Mouse (Mus musculus): ENCODE measurements at regions not wholly inside any gene's neighbourhood (a gene's known extent, or its start where the extent isn't known, plus 50 kb on each side); places are given as distances from the start of the nearest gene placed in this dataset.
A peak's percentile ranks its signal among the peaks of the same experiment; 100 is the strongest.

DNA sequence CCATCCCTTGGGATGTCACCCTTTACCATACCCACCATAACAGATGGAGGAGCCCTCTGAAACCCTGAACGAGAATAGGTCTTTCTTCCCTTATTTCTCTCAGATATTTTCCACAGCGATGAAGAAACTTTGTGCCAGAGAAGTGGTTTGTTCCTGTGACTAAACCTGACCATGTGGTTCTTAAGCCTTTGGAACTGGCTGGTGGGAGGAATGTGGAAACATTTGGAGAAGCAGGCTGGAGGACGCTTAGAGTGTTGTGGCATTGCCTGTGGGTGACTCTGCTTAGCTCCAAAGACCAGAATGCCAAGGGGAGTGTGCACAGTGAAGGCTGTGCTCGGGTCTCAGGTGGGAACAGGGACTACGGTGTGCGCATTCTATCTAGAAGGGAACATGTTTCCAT lies 77.7 kb upstream of the Otos start:
- no peak overlapping the region for H3K4me3 ChIP-seq (replicated peaks; ENCODE audit: low read depth, low read length)
- no peak overlapping the region for H3K9ac ChIP-seq (replicated peaks; ENCODE audit: low read length)
- no peaks in the 10 kb centered on the region for H3K36me3 ChIP-seq (ENCODE audit: control insufficient read depth, insufficient read depth, low read length)
- ATAC-seq (ENCODE audit: low FRiP score, low TSS enrichment) (no peak), DNase-seq (no peak)
- H3K27me3 ChIP-seq (ENCODE audit: control insufficient read depth, insufficient read depth, low read length): no peaks in the 10 kb centered on the region
- no peaks in the 10 kb centered on the region for H3K9me3 ChIP-seq (ENCODE audit: control insufficient read depth, low read length)
- WGBS: 85% methylated on average over 6 of the region's 6 CpGs
- no peak overlapping the region for H3K4me2 ChIP-seq (ENCODE audit: low read length)
- H3K4me1 ChIP-seq (ENCODE audit: control insufficient read depth, insufficient read depth, low read length): no peaks in the 10 kb centered on the region
- no peak overlapping the region for H3K27ac ChIP-seq (replicated peaks; ENCODE audit: low read depth, low read length)

- Histone ChIP-seq H3K27me3 (ENCODE audit: control insufficient read depth, insufficient read depth, low read length) (no peaks in the 10 kb centered on the region), H3K36me3 (ENCODE audit: control insufficient read depth, insufficient read depth, low read length) (no peaks in the 10 kb centered on the region), H3K4me3 (replicated peaks; ENCODE audit: low read depth, low read length) (no peak overlapping the region), H3K4me2 (ENCODE audit: low read length) (no peak overlapping the region), H3K9ac (replicated peaks; ENCODE audit: low read length) (no peak overlapping the region), H3K4me1 (ENCODE audit: control insufficient read depth, insufficient read depth, low read length) (no peaks in the 10 kb centered on the region), H3K9me3 (ENCODE audit: control insufficient read depth, low read length) (no peaks in the 10 kb centered on the region), H3K27ac (replicated peaks; ENCODE audit: low read depth, low read length) (no peak overlapping the region)
- no peak for ATAC-seq (ENCODE audit: low FRiP score, low TSS enrichment)
- DNase-seq: no peak
- WGBS: 81% methylated on average over 3 of the region's 3 CpGs
Observed at GRCm38 (mm10) chr1:92724135-92724534, 75.5 kb upstream of the Otos start.

- Histone ChIP-seq H3K4me1 (ENCODE audit: control insufficient read depth, insufficient read depth, low read length) (no peaks in the 10 kb centered on the region), H3K27me3 (ENCODE audit: control insufficient read depth, insufficient read depth, low read length) (no peaks in the 10 kb centered on the region), H3K9ac (replicated peaks; ENCODE audit: low read length) (no peak overlapping the region), H3K9me3 (ENCODE audit: control insufficient read depth, low read length) (no peaks in the 10 kb centered on the region), H3K4me3 (replicated peaks; ENCODE audit: low read depth, low read length) (no peak overlapping the region), H3K36me3 (ENCODE audit: control insufficient read depth, insufficient read depth, low read length) (no peaks in the 10 kb centered on the region), H3K4me2 (ENCODE audit: low read length) (no peak overlapping the region), H3K27ac (replicated peaks; ENCODE audit: low read depth, low read length) (no peak overlapping the region)
- WGBS: 76% methylated on average over 10 of the region's 10 CpGs
- DNase-seq (no peak), ATAC-seq (ENCODE audit: low FRiP score, low TSS enrichment) (no peak)
Observed at GRCm38 (mm10) chr1:92720567-92720966, 71.9 kb upstream of the Otos start.

DNA sequence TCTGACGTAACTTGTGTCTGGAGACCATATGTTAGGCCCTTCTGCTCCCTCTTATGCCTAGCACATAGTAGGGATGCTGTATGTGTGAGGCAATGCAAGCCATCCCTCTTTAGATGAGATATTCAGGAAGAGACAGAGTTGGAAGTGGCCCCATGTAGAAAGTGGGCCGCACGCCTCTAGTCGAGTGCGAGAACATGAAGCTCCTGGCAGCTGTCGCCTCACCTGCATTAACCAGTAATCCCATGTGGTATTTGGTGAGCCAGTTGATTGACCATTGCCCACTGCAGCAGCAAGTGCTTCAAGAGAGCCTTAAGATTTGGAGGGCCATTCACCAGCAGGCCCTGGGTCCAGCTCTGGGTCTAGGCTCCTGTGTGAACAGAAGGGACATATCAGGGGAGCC lies 71.2 kb upstream of the Otos start:
- Histone ChIP-seq H3K4me1 (ENCODE audit: control insufficient read depth, insufficient read depth, low read length) (0 out of 2 replicates have a peak, but pooled peaks cover 1% of the 10 kb centered on the region), H3K4me3 (replicated peaks; ENCODE audit: low read depth, low read length) (no peak overlapping the region), H3K27ac (replicated peaks; ENCODE audit: low read depth, low read length) (no peak overlapping the region), H3K27me3 (ENCODE audit: control insufficient read depth, insufficient read depth, low read length) (no peaks in the 10 kb centered on the region), H3K9ac (replicated peaks; ENCODE audit: low read length) (no peak overlapping the region), H3K9me3 (ENCODE audit: control insufficient read depth, low read length) (no peaks in the 10 kb centered on the region), H3K36me3 (ENCODE audit: control insufficient read depth, insufficient read depth, low read length) (no peaks in the 10 kb centered on the region), H3K4me2 (ENCODE audit: low read length) (no peak overlapping the region)
- ATAC-seq (ENCODE audit: low FRiP score, low TSS enrichment) (no peak), DNase-seq (no peak)
- 94% methylated on average over 6 of the region's 6 CpGs for WGBS

GRCm38 (mm10) chr1:92718108-92718507 lies 69.5 kb upstream of the Otos start:
- Histone ChIP-seq H3K4me3 (replicated peaks; ENCODE audit: low read depth, low read length) (no peak overlapping the region), H3K36me3 (ENCODE audit: control insufficient read depth, insufficient read depth, low read length) (no peaks in the 10 kb centered on the region), H3K9ac (replicated peaks; ENCODE audit: low read length) (no peak overlapping the region), H3K27me3 (ENCODE audit: control insufficient read depth, insufficient read depth, low read length) (no peaks in the 10 kb centered on the region), H3K27ac (replicated peaks; ENCODE audit: low read depth, low read length) (no peak overlapping the region), H3K4me1 (ENCODE audit: control insufficient read depth, insufficient read depth, low read length) (0 out of 2 replicates have a peak, but pooled peaks cover 4% of the 10 kb centered on the region), H3K4me2 (ENCODE audit: low read length) (no peak overlapping the region), H3K9me3 (ENCODE audit: control insufficient read depth, low read length) (no peaks in the 10 kb centered on the region)
- 75% methylated on average over 4 of the region's 4 CpGs for WGBS
- ATAC-seq (ENCODE audit: low FRiP score, low TSS enrichment) (no peak), DNase-seq (no peak)

DNA sequence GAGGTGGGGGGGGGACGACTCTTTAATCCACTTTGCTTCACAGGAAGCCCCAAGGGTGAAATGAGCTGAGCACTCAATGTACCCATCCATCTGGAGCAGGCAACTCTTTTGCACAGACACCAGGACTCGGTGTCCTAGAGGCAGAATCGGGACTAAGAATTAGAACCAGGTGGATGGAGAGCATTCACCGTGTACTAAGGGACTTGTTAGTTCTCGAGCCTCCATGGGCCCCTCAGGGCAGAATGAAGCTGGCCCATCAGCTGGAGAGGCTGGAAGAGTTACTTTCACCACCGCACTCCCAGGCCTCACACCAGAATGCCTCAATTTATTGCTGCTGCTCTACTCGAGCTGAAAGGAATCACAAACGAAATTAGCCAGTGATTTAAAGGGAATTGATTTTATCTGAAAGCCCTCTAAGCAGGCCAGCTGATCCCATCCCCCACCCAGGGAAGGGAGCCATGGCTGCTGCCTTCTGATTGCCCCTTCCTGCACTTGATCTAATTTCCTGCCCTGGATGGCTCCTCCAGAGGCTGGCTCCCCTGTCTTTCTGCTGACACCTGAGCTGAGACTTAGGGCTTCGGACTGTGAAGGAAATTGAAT lies 66.2 kb upstream of the Otos start:
- Histone ChIP-seq H3K36me3 (ENCODE audit: control insufficient read depth, insufficient read depth, low read length) (no peaks in the 10 kb centered on the region), H3K27ac (replicated peaks; ENCODE audit: low read depth, low read length) (peak overlapping the region; percentile 15; the same call in 1 of the 2 replicates), H3K4me3 (replicated peaks; ENCODE audit: low read depth, low read length) (no peak overlapping the region), H3K4me2 (ENCODE audit: low read length) (no peak overlapping the region), H3K9me3 (ENCODE audit: control insufficient read depth, low read length) (no peaks in the 10 kb centered on the region), H3K9ac (replicated peaks; ENCODE audit: low read length) (no peak overlapping the region), H3K4me1 (ENCODE audit: control insufficient read depth, insufficient read depth, low read length) (0 out of 2 replicates have a peak, but pooled peaks cover 4% of the 10 kb centered on the region), H3K27me3 (ENCODE audit: control insufficient read depth, insufficient read depth, low read length) (no peaks in the 10 kb centered on the region)
- DNase-seq: peak; percentile 26
- WGBS: 53% methylated on average over 9 of the region's 9 CpGs
- ATAC-seq (ENCODE audit: low FRiP score, low TSS enrichment): no peak

- H3K27ac ChIP-seq (replicated peaks; ENCODE audit: low read depth, low read length): no peak overlapping the region
- H3K27me3 ChIP-seq (ENCODE audit: control insufficient read depth, insufficient read depth, low read length): no peaks in the 10 kb centered on the region
- H3K9me3 ChIP-seq (ENCODE audit: control insufficient read depth, low read length): no peaks in the 10 kb centered on the region
- WGBS: 91% methylated on average over 8 of the region's 8 CpGs
- H3K4me3 ChIP-seq (replicated peaks; ENCODE audit: low read depth, low read length): no peak overlapping the region
- H3K4me2 ChIP-seq (ENCODE audit: low read length): no peak overlapping the region
- DNase-seq (no peak), ATAC-seq (ENCODE audit: low FRiP score, low TSS enrichment) (no peak)
- H3K4me1 ChIP-seq (ENCODE audit: control insufficient read depth, insufficient read depth, low read length): 0 out of 2 replicates have a peak, but pooled peaks cover 4% of the 10 kb centered on the region
- no peaks in the 10 kb centered on the region for H3K36me3 ChIP-seq (ENCODE audit: control insufficient read depth, insufficient read depth, low read length)
- H3K9ac ChIP-seq (replicated peaks; ENCODE audit: low read length): no peak overlapping the region
Observed at GRCm38 (mm10) chr1:92712366-92712765, 63.7 kb upstream of the Otos start.

GRCm38 (mm10) chr1:92710321-92710839 lies 61.7 kb upstream of the Otos start:
- no peak overlapping the region for H3K27ac ChIP-seq (replicated peaks; ENCODE audit: low read depth, low read length)
- 76% methylated on average over 2 of the region's 2 CpGs for WGBS
- no peaks in the 10 kb centered on the region for H3K36me3 ChIP-seq (ENCODE audit: control insufficient read depth, insufficient read depth, low read length)
- ATAC-seq (ENCODE audit: low FRiP score, low TSS enrichment): no peak
- no peak overlapping the region for H3K4me2 ChIP-seq (ENCODE audit: low read length)
- no peak for DNase-seq
- 0 out of 2 replicates have a peak, but pooled peaks cover 4% of the 10 kb centered on the region for H3K4me1 ChIP-seq (ENCODE audit: control insufficient read depth, insufficient read depth, low read length)
- no peak overlapping the region for H3K4me3 ChIP-seq (replicated peaks; ENCODE audit: low read depth, low read length)
- H3K9me3 ChIP-seq (ENCODE audit: control insufficient read depth, low read length): no peaks in the 10 kb centered on the region
- no peak overlapping the region for H3K9ac ChIP-seq (replicated peaks; ENCODE audit: low read length)
- no peaks in the 10 kb centered on the region for H3K27me3 ChIP-seq (ENCODE audit: control insufficient read depth, insufficient read depth, low read length)

DNA sequence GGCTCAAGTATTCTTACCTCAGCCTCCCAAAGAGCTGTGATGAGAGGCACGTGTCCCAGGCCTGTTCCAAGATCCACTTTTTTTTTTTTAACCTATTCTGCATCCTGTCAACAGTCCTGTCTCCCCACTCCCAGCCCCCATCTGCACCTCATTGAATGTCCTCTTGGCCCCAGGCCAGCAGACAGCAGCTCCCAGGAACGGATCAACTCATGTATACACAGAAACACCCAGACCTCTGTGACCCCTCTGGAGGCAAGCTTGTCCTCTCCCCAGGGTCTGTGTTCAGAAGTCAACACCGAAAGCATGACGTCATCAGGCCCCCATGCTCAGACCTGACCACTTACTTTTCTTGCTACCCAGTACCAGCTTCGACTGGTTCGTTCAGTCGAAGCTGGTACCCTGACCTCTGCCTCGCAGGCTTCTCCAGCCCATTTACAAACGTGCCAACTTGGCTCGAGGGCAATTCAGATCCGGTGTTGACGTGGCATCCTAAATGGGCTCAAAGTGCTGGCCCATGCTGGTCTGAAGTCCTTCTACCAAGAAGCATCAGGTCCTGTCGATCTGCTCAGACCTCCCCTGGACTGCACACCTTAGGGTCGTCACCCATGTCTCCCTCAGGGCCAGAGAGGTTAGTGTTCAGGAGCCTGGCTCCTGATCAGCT lies 60.7 kb upstream of the Otos start:
- Histone ChIP-seq H3K4me2 (ENCODE audit: low read length) (no peak overlapping the region), H3K27me3 (ENCODE audit: control insufficient read depth, insufficient read depth, low read length) (no peaks in the 10 kb centered on the region), H3K27ac (replicated peaks; ENCODE audit: low read depth, low read length) (no peak overlapping the region), H3K36me3 (ENCODE audit: control insufficient read depth, insufficient read depth, low read length) (no peaks in the 10 kb centered on the region), H3K4me3 (replicated peaks; ENCODE audit: low read depth, low read length) (no peak overlapping the region), H3K9ac (replicated peaks; ENCODE audit: low read length) (no peak overlapping the region), H3K9me3 (ENCODE audit: control insufficient read depth, low read length) (no peaks in the 10 kb centered on the region), H3K4me1 (ENCODE audit: control insufficient read depth, insufficient read depth, low read length) (no peaks in the 10 kb centered on the region)
- DNase-seq: no peak
- ATAC-seq (ENCODE audit: low FRiP score, low TSS enrichment): no peak
- WGBS: 71% methylated on average over 14 of the region's 14 CpGs
